Mouse (Mus musculus) liver, embryonic 11.5 days (tissue): Measurements from ENCODE around the gene Poll. TPM values are rescaled to one million over a fixed set of nuclear protein-coding genes. Genes with fewer than 3 reads are reported as not detected.

Experiments used
- ATAC-seq: fragments of 200-750 bp; cut with Nextera tagmentation; replicated peaks from 2 replicates; pipeline ENCODE4 v1.8.0; 2017; ENCODE audit warnings: moderate number of reproducible peaks, mild to moderate bottlenecking, moderate TSS enrichment, moderate library complexity; ENCODE audit not compliant: low FRiP score
- DNase-seq: peaks from one replicate; pipeline ENCODE4 v3.0.0-alpha.2; 2017; ENCODE audit warnings: low spot score
- H3K27ac ChIP-seq: fragments of 300-500 bp; sonication (generic); 2 replicates; pipeline ENCODE4 v1.5.1; 2014; ENCODE audit warnings: mild to moderate bottlenecking, low read depth, low read length, control low read depth
- H3K27me3 ChIP-seq: fragments of 300-500 bp; sonication (generic); replicated peaks from 2 replicates; pipeline ENCODE4 v1.6.1; 2014; ENCODE audit warnings: low read length, mixed read lengths; ENCODE audit not compliant: control insufficient read depth, insufficient read depth
- H3K36me3 ChIP-seq: fragments of 300-500 bp; sonication (generic); 2 replicates; pipeline ENCODE4 v1.6.1; 2014; ENCODE audit warnings: mild to moderate bottlenecking, low read length, moderate library complexity, mixed read lengths; ENCODE audit not compliant: control insufficient read depth, insufficient read depth
- H3K4me1 ChIP-seq: fragments of 300-500 bp; sonication (generic); replicated peaks from 2 replicates; pipeline ENCODE4 v1.6.1; 2014; ENCODE audit warnings: low read length, mixed read lengths; ENCODE audit not compliant: control insufficient read depth, insufficient read depth
- H3K4me2 ChIP-seq: fragments of 300-500 bp; sonication (generic); 2 replicates; pipeline ENCODE4 v1.6.1; 2014; ENCODE audit warnings: mild to moderate bottlenecking, control low read depth, moderate library complexity
- H3K4me3 ChIP-seq: fragments of 300-500 bp; sonication (generic); 2 replicates; pipeline ENCODE4 v1.5.1; 2014; ENCODE audit warnings: low read depth, low read length, control low read depth
- H3K9ac ChIP-seq: fragments of 300-500 bp; sonication (generic); 2 replicates; pipeline ENCODE4 v1.6.1; 2014; ENCODE audit warnings: low read depth, low read length, control low read depth
- H3K9me3 ChIP-seq: fragments of 300-500 bp; sonication (generic); 2 replicates; pipeline ENCODE4 v1.6.1; 2016; ENCODE audit warnings: low read length, inconsistent platforms, mixed read lengths; ENCODE audit not compliant: control insufficient read depth
- WGBS: fragments of 180-500 bp; shearing (Covaris S2); extraction: QIAGEN DNeasy Blood & Tissue Kit; methylation state at CpG from one replicate; pipeline ENCODE4 v1.1.7; 2014; 5-methylcytosine and 5-hydroxymethylcytosine counted together
- polyA plus RNA-seq: library from polyadenylated mRNA; unstranded; fragments of >200 nt; fragmentation: Nextera tagmentation; extraction: Ambion mirVana; gene quantifications from 2 replicates; pipeline ENCODE4 v1.2.1, GENCODE M21; 2014

Gene Poll
- 15.2 TPM in 2 replicates for polyA plus RNA-seq

DNA sequence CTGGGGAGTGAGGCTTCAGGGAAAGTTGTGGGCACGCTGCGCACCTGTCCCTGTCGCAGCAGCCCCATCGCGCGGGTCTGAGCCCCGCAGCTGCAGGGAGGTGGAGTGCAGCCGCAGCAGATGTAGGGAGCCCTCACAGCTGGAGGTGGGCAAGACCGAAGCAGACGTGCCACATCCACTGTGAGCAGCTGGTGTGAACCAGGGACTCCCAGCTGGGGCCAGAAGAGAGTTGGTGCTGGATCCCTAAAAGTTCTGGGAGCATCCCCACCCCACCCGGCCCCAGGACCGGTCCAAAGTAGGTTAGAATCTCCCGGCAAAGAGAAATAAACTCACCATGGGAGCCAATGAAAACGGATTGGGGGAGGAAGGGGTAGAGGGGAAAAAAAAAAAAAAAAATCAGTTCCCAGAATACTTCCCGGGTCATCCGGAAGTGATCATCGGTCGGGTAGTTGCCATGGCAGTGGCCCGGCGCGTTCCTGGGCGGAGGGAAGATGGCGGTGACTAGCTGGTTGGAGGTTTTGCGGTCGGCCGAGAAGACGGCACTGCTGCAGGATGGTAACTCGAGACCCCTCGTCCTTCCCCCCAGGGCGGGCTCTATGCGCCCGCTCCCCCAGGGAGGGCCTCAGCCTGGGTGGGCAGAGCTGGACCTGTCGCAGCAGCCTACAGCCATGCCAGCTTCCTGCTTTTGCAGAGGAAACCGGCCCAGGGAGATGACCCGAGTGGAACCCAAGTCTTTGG is at the start of gene Poll, which contains the start of gene Gm17018:
Gene Poll (minus strand): TSS at position 379 of the 738 bp plus-strand sequence.
Gene Gm17018 (plus strand): TSS at position 463 of the 738 bp plus-strand sequence.
- no peak within 1 kb of the TSS for H3K27ac ChIP-seq
- peak within 1 kb of the TSS; percentile 72 for H3K9ac ChIP-seq
- H3K4me2 ChIP-seq = peak within 1 kb of the TSS; percentile 73
- H3K36me3 ChIP-seq = no peaks in the 10 kb centered on the region
- peak within 1 kb of the TSS; percentile 76 for H3K4me3 ChIP-seq
- peaks cover 8% of the 10 kb centered on the region for H3K4me1 ChIP-seq
- ATAC-seq = peak; percentile 84
- DNase-seq = peak; percentile 86
- no peaks in the 10 kb centered on the region for H3K27me3 ChIP-seq
- under 1% methylated on average over 35 of the region's 35 CpGs for WGBS
- no peaks in the 10 kb centered on the region for H3K9me3 ChIP-seq

GRCm38 (mm10) chr19:45608648-45609339 is 48.5 kb upstream of the Poll start:
- Histone ChIP-seq H3K9me3 (no peaks in the 10 kb centered on the region), H3K9ac (no peak overlapping the region), H3K4me1 (peaks cover 14% of the 10 kb centered on the region), H3K27ac (no peak overlapping the region), H3K36me3 (no peaks in the 10 kb centered on the region), H3K27me3 (no peaks in the 10 kb centered on the region), H3K4me3 (no peak overlapping the region), H3K4me2 (no peak overlapping the region)
- DNase-seq (no peak), ATAC-seq (no peak)
- WGBS = 92% methylated on average over 13 of the region's 13 CpGs

DNA sequence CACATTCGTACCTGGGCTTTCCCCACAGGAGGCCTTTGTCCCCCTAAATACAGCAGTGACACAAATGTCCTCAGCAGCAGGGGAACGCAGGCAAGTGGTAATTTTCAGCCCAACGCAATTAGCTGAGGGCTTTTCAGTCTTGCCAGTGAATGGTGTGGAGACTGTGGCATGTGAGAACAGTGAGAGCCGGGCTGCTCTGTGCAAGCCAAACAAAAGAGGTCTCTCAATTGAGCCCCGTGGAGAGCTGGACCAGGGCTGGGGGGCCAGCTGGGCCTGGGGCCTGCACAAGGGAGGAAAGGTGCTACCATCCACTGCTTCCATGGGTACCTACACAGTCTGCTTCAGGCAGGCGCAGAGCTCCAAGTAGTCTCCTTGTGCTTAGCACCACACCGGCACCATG is 47.1 kb upstream of the Poll start:
- 65% methylated on average over 7 of the region's 7 CpGs for WGBS
- ATAC-seq = no peak
- Histone ChIP-seq H3K27ac (no peak overlapping the region), H3K9ac (no peak overlapping the region), H3K9me3 (no peaks in the 10 kb centered on the region), H3K4me3 (no peak overlapping the region), H3K4me2 (no peak overlapping the region), H3K4me1 (peaks cover 14% of the 10 kb centered on the region), H3K27me3 (no peaks in the 10 kb centered on the region), H3K36me3 (no peaks in the 10 kb centered on the region)
- DNase-seq = no peak

DNA sequence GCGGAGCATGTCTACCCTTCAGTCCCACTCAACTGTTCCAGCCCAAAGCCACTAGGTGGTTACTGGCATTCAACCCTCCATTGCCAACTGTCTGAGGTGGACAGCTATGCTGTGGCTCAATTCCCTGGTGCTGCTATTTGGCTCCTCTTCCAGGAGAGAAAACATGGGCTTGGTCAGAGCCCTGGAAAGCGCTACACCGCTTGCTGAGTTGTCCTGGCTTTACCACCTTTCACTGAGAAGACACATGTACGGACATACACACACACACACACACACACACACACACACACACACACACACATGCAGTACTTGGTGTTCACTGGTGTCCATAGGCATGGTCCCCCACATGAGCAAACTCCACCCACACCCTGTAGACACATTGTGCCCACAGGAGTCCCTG is 46.4 kb upstream of the Poll start:
- 82% methylated on average over 4 of the region's 4 CpGs for WGBS
- H3K4me2 ChIP-seq = no peak overlapping the region
- no peaks in the 10 kb centered on the region for H3K36me3 ChIP-seq
- no peak for ATAC-seq
- H3K9me3 ChIP-seq = no peaks in the 10 kb centered on the region
- no peaks in the 10 kb centered on the region for H3K27me3 ChIP-seq
- H3K9ac ChIP-seq = no peak overlapping the region
- peaks cover 21% of the 10 kb centered on the region for H3K4me1 ChIP-seq
- H3K27ac ChIP-seq = no peak overlapping the region
- H3K4me3 ChIP-seq = no peak overlapping the region
- DNase-seq = no peak

DNA sequence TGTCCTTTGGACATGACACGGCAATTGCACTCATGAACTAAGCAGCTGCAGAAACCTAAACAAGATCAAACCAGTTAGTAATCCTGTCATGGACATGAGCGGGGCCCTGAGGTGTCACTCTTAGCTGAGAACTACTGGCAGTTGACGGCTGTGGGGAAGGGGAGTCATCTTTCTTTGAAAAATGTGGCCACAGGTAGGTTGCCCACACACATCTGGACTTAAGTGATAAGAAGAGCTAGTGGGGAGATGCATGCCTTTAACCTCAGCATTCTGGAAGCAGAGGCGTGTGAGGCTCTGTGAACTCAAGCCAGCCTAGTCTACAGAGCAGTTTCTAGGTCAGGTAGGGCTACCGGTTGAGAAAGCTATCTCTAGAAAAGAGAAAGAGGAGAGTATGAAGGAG is 42.3 kb upstream of the Poll start:
- no peak overlapping the region for H3K4me2 ChIP-seq
- WGBS = 43% methylated on average over 5 of the region's 5 CpGs
- DNase-seq = peak; percentile 40
- peak; percentile 92 for ATAC-seq
- no peak overlapping the region for H3K4me3 ChIP-seq
- H3K9me3 ChIP-seq = no peaks in the 10 kb centered on the region
- no peaks in the 10 kb centered on the region for H3K27me3 ChIP-seq
- peak overlapping the region; percentile 86 for H3K27ac ChIP-seq
- no peaks in the 10 kb centered on the region for H3K36me3 ChIP-seq
- peaks cover 25% of the 10 kb centered on the region for H3K4me1 ChIP-seq
- no peak overlapping the region for H3K9ac ChIP-seq

DNA sequence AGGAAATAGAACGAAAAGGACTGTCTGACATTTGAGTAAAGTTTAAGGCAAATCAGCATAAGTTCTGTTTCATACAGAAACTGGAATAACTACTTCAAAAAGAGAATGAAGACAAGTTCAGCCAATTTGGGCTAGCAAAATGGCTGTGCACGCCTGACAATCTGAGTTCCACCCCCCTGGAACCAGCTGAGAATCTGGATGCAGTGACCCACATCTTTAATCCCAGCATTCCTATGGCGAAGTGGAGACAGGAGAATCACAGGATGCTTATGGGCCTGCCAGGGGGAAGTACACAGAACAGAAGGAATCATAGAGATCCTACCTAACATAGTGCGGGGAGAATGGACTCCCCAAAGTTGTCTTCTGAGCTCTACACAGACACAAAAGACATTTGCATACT is 36.8 kb upstream of the Poll start:
- H3K27ac ChIP-seq = no peak overlapping the region
- no peaks in the 10 kb centered on the region for H3K27me3 ChIP-seq
- H3K4me1 ChIP-seq = peaks cover 13% of the 10 kb centered on the region
- no peak overlapping the region for H3K9ac ChIP-seq
- no peaks in the 10 kb centered on the region for H3K9me3 ChIP-seq
- no peak for DNase-seq
- 82% methylated on average over 4 of the region's 4 CpGs for WGBS
- H3K36me3 ChIP-seq = no peaks in the 10 kb centered on the region
- no peak for ATAC-seq
- H3K4me3 ChIP-seq = no peak overlapping the region
- no peak overlapping the region for H3K4me2 ChIP-seq

DNA sequence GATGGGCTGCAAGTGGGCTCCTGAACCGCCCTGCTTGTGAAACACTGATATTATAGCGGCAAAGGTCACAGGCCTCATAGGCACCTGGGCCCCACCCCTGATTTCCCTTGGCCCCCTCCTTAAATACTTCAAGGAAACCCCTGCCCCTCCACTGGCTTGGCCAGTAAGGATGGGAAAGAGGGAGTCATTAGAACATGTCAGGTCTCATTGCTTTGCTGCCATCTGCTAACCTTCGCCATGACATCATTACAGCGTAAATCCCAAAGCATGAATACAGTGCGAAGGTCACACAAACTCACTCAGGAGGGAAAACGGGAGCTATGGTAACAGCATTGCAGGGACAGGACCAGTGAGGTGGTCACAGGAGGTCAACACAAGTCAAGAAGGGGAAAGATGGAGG is 36.1 kb upstream of the Poll start:
- 91% methylated on average over 6 of the region's 6 CpGs for WGBS
- Histone ChIP-seq H3K36me3 (no peaks in the 10 kb centered on the region), H3K9ac (no peak overlapping the region), H3K9me3 (no peaks in the 10 kb centered on the region), H3K4me1 (peaks cover 8% of the 10 kb centered on the region), H3K27ac (no peak overlapping the region), H3K4me2 (no peak overlapping the region), H3K27me3 (no peaks in the 10 kb centered on the region), H3K4me3 (no peak overlapping the region)
- ATAC-seq = no peak
- DNase-seq = no peak

- H3K27me3 ChIP-seq = no peaks in the 10 kb centered on the region
- no peaks in the 10 kb centered on the region for H3K36me3 ChIP-seq
- H3K27ac ChIP-seq = no peak overlapping the region
- H3K4me1 ChIP-seq = peaks cover 5% of the 10 kb centered on the region
- H3K4me2 ChIP-seq = no peak overlapping the region
- no peak overlapping the region for H3K4me3 ChIP-seq
- WGBS = 78% methylated on average over 7 of the region's 7 CpGs
- no peak overlapping the region for H3K9ac ChIP-seq
- DNase-seq (no peak), ATAC-seq (no peak)
- no peaks in the 10 kb centered on the region for H3K9me3 ChIP-seq
Observed at GRCm38 (mm10) chr19:45596019-45596418, 35.7 kb upstream of the Poll start.

DNA sequence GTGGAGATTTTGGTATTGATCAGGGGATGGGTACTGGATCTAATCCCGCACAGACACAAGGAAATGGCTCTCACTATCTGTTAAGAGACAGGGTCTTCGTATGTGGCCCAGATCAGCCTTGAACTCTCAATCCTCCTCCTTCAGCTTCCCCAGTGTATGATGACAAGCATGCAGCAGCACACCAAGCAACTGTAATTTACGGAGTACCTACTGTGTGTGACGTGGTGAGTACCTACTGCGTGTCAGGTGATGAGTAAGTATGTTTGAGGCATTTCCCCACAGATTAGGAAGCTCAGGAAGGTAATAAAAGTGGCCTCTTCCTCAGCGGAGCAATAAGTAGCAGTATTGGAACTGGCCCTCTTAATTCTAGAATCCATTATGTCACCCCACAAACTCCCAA is 35.1 kb upstream of the Poll start:
- no peak overlapping the region for H3K4me3 ChIP-seq
- peaks cover 5% of the 10 kb centered on the region for H3K4me1 ChIP-seq
- H3K9me3 ChIP-seq = no peaks in the 10 kb centered on the region
- H3K4me2 ChIP-seq = no peak overlapping the region
- no peak overlapping the region for H3K9ac ChIP-seq
- no peaks in the 10 kb centered on the region for H3K27me3 ChIP-seq
- no peak for DNase-seq
- H3K36me3 ChIP-seq = no peaks in the 10 kb centered on the region
- no peak overlapping the region for H3K27ac ChIP-seq
- ATAC-seq = no peak
- 92% methylated on average over 6 of the region's 6 CpGs for WGBS
